Mouse (Mus musculus) T-helper 2 cell (primary cell): ENCODE measurements around the gene Pdlim5.
"Not testable (repeated sequence)": the region's sequence is repeated elsewhere in the genome, so short reads cannot be mapped to it uniquely, and the experiment has no call there.

Experiments used
- in situ Hi-C: fragments of 300-600 bp; cut with MboI, MseI; formaldehyde crosslinking; loops from one replicate; pipeline ENCODE4 v1.15.1; 2025; ENCODE audit warnings: high pct_unique_total_duplicates

Gene Pdlim5

DNA sequence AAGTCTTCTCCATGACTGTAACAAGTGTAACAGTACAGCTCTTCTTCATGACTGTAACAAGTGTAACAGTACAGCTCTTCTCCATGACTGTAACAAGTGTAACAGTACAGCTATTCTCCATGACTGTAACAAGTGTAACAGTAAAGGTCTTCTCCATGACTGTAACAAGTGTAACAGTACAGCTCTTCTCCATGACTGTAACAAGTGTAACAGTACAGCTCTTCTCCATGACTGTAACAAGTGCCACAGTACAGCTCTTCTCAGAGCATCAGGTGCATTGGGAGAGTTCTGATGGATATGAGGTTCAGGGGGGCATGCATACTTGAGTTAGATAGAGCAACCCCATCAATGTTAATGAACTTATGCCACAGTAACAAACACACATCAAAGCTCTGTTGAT is 203.9 kb downstream of the Pdlim5 start:
- in situ Hi-C loops = not testable (repeated sequence)
